Mouse (Mus musculus): ENCODE results near the gene Gm20388.

The Gm20388 gene

DNA sequence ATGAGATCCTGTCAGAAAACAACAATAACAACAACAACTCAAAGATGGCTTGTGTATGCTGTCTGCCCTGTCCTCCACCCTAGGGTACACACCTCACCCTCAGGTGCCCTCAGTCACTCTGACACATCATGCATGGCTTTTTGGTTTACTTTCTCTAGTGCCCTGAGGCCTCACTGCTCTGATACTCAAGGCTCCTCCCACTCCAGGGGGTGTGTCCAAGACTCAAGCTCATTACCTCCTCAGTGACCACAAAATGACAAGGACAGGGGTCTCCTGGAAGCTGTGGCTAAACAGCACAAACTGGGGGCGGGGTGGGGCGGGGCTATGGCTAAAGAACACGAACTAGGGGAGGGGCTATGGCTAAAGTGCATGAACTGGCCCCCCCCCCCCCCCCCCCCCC lies 2393.4 kb downstream of the Gm20388 start:
- no peak for DNase-seq (ENCODE audit: low read depth, low spot score)

DNA sequence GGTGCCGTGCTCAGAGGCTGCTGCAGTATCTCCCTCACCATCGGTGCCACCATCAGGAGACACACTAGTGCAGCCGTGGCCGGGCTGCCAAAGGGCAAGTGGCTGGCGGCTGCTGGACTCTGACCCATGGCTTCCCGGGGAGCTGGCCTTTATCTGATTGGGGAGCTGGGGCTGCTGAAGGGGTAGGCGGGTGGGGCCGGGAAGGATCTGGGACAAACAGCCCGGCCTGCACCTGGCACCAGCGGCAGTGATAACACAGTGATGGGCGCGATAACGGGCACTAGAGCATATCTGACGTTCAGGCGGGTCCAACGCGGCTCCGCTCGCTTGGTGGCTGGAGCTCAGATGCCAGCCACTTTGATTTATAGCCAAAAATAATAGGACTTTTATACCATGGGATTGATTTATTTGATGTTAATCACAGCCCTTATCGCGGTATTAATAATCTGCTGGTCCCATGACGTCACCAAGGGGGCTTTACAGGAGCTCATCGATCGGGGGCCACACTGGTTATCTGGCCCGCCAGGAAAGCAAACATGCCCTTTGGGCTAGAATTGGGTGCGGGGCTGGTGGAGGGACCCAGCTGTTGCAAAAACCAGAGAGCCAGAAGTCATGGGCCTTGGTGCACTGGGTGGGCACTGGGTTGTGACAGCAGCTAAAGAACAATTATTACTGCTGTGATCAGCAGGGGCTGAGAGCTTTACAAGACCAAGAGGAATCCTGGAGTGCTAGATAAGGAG lies 2396.2 kb downstream of the Gm20388 start:
- no peak for DNase-seq (ENCODE audit: low read depth, low spot score)

DNA sequence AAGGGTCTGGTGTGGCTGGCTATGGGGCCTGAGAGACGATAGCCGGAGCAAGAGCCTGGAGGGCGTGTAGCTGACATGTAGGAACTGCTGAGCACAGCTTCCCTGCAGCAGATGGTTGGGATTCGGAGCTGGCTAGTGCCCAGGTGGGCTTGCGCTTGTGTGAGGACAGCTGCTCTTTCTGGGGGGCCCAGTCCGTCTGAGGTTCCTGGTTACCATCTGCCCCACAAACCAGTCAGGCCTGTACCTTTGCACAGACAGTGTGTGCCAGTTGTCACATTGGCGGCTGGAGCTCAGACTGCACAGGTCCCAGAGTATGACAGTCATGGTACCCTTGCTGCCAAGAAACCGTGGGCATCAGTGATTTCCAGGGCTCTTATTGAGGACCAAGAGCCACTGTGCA lies 2397.2 kb downstream of the Gm20388 start:
- DNase-seq (ENCODE audit: low read depth, low spot score): no peak

DNA sequence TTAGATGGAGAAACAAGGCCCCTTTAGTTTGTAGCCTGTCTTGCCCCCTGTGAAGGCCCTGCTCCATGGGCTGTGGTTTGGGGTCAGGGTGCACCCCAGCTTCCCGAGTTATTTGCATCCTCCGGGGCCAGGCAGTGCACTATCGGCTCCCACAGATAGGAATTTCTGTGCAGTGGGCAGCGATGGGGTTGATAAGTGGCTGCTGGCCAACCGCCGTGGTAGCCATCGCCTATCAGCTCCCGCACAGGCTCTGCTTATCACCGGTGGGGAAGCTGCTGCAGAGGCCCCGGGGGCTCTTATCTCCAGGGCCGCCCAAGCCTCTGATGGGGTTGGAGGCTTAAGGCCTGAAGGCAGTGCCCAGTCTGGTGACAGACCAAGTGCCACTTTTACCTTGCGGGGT lies 2398.6 kb downstream of the Gm20388 start:
- DNase-seq (ENCODE audit: low read depth, low spot score): no peak

DNA sequence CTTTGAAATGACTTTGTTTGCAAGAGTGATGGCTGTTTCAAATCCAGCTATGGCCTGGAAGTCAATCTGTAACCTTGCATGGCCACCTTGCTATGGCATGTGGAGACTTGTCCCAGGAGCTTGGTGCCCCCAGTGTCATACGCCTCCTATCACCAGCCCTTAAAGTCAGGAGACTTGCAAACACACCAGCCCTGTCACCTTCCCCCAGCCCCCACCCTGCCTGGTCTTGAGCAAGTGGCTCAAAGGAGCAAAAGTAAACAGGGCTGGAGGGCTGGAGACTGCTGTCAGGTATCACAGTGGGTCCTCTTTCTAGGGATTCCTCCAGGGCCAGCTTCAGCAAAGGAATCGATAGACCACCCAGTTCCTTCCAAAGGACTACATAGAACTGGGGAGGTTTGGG lies 2400.5 kb downstream of the Gm20388 start:
- DNase-seq (ENCODE audit: low read depth, low spot score): no peak

DNA sequence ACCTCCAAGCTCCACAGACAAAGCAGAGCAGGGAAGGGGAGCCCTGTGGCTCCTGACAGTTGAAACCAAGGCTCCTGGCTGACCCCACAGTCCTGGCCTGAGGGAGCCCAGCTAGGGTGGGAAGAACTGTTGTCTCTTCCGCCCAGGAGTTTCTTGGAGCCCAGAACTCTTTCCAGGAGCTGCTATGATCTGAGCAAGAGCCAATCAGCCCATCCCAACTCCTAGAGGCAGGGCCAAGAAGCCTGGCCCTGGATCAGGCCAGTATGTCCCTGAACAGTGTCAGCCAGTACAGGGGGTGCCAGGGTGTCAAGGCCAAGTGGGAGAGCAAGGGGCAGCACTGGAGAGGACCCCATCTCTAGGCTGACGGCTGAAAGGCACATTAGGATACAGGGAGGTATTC lies 2401.9 kb downstream of the Gm20388 start:
- no peak for DNase-seq (ENCODE audit: low read depth, low spot score)

DNA sequence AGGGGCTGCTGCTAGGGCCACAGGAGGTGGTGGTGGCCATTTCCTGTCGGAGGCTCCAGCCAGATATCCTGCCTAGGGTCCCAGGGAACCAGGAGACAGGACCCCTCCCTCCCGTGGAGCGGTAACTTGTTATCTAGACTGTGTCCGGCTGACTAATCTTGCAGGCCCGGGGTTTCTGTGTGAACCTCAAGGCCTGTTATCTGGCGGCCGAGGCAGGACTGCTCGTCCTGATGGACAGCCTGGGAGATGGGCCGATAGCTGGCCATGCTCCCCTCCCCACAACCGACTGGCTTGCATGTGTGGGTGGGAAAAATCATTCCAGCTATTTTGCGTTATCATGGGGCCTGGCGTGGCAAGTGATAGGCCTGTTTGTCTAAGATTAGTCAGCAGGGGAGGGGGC lies 2402.7 kb downstream of the Gm20388 start:
- DNase-seq (ENCODE audit: low read depth, low spot score): no peak

DNA sequence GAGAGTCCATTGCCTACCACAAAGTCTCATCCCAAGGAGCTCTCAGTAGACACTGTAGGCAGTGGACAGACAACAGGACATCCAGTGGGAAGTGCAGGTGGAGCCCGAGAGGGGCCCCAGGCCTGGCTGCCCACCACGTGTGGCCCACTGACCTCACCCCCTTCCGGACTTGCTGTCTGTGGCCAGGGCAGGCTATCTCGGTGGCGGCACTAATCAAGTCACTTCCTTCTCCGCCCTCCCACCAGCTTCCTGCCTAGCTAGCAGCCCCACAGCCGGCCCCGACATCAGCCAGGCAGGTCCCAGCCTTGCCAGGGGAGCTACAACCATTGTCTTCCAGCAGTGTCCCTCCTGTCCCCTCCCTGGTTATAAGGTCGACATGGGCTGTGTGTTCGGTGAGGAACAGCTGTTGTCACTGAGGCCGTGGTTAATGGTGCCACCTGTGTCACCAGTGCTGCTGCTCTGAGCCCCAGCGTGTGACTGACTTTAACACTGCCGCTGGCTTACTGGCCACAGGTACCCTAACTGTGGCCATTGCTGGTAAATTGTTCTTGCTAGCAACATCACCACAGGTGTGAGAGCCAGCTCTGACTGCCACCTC lies 2404.4 kb downstream of the Gm20388 start:
- no peak for DNase-seq (ENCODE audit: low read depth, low spot score)

DNA sequence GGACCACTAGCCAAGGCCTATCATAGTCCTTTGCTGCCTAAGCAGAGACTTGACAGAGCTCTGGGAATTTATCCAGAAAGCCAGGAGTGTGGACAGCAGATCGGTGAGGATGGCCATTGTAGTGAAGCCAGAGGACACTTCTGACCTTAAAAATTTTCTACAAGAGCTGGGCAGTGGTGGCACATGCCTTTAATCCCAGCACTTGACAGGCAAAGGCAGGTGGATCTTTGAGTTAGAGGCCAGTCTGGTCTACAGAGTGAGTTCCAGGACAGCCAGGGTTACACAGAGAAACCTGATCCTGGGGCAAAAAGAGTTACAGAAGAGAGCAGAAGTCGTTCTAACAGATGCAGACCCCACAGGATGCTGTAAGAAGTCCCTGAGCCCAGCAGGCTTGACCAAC lies 2405.8 kb downstream of the Gm20388 start:
- no peak for DNase-seq (ENCODE audit: low read depth, low spot score)

DNA sequence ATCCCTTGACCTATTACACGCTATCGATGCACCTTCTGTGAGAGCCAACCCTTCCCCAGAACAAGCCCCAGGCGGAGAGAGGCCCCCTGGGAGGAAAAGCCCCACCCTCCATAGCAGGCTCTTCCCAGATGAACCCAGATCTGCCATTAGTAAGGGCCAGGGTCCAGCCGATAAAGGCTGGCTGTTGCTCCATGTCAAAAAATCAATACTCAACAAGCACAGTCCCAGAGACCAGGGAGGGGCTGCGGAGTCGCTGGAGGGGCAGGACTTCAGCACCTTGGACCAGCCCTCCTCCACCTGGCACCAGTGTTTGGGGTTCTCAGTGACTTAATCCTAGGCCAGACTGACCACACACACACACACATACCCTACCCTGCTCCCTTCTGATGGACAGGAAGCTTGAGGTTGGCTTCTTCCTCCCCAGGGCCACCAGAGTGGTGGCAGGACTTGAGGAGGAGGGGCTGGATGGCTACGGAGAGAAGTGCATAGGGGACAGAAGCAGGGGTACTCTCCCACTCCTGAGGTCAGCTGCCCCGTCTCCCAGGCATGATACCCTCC lies 2407.4 kb downstream of the Gm20388 start:
- DNase-seq (ENCODE audit: low read depth, low spot score): no peak

DNA sequence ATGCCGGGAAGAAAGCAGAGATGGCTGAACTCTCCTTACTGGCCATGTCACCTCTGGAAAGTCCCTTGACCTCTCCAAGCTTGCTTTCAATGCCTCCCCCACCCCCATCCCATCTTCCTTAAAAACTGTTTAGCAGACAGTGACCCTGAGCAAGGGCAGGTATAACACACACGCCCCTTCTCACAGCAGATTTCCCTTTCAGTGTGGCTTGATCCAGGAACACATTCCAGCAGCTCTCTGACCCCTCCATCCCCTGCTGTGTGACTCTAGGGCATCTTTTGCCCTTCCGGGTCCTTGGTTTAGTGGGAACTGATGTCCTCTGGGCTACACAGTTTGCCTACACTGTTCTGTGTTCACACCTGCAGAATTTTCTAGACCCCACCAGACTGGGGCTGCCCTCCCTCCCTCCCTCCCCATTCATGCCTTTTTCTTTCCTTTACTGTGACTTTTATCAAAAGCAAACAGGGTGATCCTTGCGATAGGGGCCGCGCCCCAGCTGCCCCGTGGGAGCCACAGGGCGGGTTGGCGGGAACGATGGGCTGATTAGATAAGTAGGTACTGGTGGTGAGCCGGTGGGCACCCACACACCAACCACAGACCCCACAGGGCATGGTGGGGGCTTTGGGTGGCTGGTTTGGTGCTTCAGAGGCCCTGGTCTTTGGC lies 2408.5 kb downstream of the Gm20388 start:
- no peak for DNase-seq (ENCODE audit: low read depth, low spot score)

DNA sequence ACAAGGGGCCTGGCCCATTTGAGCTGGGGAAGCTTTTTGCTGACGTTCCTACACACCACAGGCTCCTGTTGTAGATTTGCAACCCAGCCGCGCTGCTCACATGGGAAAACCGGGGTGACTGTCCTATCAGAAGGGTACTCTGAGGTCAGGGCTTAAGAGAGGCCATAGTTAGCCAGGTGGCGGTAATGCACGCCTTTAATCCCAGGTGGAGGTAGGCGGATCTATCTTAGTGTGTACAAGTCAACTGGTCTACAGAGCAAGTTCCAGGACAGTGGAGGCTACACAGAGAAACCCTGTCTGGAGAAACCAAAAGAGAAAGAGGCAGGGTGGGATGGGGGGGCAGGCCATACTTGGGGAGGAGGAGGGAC lies 2409.1 kb downstream of the Gm20388 start:
- peak; percentile 51 for DNase-seq (ENCODE audit: low read depth, low spot score)

DNA sequence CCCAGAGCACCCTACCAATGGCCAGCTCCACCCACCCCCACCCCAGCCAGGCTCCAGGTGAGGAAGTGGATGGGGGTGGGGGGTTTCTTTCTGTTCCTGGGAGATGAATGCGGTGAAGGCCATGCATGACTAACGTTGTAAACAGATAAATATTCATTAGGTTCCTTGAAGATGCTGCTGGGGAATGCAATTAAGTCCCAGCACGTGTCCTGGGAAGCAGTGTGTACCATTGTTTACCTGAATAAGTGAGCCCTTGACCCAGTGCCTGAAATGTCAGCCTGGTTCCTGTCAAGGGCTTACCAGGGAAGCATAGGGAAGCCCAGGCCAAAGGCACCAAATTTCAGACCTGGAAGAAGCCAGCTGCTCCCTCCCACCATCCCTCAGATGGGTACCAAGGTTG lies 2409.9 kb downstream of the Gm20388 start:
- DNase-seq (ENCODE audit: low read depth, low spot score): no peak

DNA sequence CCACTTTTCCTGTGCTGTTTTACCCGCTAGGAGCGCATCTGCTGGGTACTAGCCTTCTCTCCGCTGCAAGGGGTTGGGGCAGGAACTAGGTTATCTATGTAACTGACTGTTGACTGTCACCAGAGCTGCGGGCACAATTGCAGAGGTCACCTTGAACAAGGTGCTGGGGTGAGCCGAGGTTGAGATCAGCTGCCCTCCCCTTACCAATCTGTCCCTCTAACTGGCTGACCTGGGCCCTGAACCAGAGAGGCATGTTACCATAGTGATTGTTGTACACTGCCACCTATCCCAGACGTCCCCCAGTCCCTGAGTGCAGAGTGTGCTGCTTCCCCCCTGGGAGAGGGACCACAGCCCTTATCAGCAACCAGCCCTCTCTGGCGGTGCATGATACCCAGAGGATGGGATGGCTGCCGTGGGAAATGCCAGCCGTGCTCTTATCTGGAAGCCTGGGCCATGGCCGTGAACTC lies 2410.8 kb downstream of the Gm20388 start:
- DNase-seq (ENCODE audit: low read depth, low spot score): no peak

DNA sequence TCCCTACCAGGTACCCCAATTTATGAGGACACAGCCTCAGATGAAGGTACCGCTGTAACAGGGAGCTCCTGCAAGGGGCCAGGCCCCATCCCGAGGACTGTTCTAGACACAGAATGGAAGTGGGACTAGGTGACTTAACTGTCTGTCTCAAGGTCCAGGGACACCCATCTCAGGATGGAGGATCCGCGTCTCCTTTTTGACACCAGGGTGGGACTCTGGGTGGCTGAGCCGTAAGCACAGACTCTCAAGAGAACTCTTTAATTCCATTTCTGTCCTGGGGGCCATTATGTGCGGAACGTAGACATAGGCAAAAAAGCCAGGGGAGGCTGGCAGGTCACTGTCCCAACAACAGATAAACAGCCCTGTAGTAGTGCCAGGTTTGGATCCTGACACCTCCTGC lies 2411.5 kb downstream of the Gm20388 start:
- DNase-seq (ENCODE audit: low read depth, low spot score): no peak

DNA sequence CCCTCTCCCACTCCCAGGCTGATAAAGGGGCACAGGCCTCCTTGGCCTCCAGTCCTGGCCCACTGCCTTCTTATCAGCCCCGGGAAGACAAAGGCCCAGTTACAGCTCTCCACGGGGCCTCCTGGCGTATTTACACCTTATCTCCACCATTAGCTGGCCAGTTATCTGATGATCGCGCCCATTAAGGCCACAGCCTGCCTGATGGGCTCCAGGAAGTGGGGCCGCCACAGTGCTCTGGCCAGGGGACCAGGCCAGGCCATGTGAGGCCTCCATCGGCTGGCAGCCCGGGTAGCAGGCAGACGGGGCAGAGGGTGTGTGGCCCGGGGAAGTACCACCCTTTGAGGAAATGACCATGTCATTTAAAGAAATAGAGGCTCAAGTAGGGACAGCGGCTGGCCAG lies 2412.2 kb downstream of the Gm20388 start:
- no peak for DNase-seq (ENCODE audit: low read depth, low spot score)

DNA sequence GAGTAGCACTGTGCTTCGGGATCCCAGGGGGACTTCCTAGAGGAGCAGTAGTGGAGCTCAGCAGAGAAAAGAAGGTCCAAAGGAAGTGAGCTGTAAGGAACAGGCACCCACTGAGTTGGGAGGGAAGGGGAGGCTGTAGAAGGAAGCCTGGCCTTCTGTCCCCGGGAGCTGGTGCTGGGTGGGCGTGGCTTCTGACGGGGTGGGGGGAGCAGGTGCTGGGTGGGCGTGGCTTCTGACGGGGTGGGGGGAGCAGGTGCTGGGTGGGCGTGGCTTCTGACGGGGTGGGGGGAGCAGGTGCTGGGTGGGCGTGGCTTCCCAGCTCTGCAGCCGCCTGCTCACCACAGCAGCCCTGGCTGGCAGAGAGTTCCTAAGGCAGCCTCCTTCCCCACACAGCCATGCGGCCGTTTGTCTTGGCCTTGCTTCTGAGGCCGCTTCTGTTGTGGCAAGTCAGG lies 2413.3 kb downstream of the Gm20388 start:
- DNase-seq (ENCODE audit: low read depth, low spot score): peak; percentile 16

DNA sequence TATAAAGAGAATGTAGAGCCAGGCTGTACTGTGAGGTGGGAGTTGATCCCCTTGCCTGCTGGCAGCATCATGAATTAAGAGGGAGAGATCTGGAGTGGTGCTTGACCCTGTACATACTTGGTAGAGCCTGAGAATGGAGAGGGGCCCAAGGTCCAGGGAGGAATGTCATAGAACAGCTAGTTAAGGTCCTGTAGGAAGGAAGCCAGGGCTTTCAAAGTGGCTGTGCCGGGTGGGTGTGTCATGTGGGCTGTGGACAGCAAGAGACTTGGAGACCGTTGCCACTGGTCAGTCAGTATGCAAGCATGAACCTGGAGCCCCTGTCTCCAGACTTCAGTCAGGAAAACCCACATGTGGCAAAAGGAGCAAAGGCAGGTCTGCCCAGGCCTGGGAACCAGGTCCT lies 2414.6 kb downstream of the Gm20388 start:
- no peak for DNase-seq (ENCODE audit: low read depth, low spot score)

DNA sequence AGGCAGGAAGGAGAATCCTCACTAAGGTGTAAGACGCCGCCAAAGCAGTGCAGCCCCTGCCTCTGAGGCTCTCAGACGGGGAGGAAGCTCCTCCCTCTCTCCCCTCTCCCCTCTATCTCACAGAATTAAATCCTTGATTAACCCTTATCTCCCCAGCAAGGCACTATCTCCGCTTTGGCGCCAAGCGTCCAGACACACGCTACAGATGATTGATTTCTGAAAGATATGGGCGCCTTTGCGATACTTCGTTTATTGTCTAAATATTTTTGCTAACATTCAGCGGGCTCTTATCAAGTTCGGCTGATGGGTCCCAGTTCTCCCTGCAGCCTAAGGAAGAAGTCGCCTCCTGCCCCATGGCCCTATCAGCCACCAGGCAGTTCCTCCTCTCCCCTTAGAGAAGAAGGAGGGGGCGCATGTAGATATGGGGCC lies 2415.5 kb downstream of the Gm20388 start:
- no peak for DNase-seq (ENCODE audit: low read depth, low spot score)

DNA sequence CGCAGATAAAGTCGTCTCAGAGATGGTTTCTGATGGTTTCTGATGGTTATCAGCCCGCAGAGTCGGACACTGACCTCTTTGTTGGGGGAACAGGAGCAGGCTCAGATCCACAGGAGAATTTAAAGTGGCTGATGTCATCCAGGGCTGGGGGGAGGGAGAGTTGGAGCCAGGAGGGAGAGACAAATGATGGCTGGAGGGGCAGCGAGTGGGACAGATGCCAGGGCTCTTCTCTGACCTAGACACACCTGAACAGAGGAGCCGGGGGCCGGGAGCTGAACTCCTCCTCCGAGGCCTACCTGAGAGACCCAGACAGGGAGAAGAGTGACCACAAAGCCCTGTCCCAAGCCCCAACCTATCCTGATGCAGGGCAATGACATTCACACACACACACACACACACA lies 2418.4 kb downstream of the Gm20388 start:
- no peak for DNase-seq (ENCODE audit: low read depth, low spot score)

DNA sequence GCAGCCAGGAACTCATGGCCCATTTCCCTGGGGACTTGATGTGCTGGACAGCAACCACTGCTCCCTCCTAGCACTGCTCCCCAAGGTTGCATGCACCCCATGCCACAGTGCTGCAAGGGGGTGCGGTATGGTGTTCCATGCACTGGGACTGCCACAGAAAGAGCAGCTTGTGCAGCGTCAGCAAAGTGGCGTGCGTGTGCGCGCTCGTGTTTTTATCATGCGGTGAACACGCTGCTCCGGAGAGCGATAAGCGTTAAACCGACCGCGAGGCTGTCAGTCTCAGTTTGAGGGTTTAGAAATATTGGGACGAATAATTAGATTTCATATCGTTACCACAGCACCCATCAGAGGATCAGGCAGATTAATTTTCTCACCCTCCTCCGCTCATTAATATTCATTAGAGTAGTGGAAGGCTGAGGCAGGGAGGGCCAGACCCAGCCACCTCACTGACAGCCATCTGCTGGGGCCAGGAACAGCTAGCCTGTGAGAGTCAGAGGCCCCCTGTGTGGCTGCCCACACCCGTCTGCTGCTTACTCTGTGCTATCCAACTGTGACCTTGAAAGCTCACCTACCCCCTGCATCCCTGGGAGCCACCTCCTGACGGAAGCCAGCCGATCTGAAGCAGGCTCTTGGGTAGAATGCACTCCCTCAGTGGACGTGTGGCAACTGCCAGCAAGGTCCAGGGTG lies 2419.1 kb downstream of the Gm20388 start:
- DNase-seq (ENCODE audit: low read depth, low spot score): no peak

Data from retina, adult 2 months (tissue).